Mouse (Mus musculus) hindbrain, postnatal 0 days (tissue): ENCODE results near the gene Itga4. TPM values are rescaled to one million over a fixed set of nuclear protein-coding genes. Genes with fewer than 3 reads are reported as not detected.
A peak's percentile ranks its signal among the peaks of the same experiment; 100 is the strongest.

Source experiments
- ATAC-seq: fragments of 200-750 bp; cut with Nextera tagmentation; 2 replicates; pipeline ENCODE4 v1.8.0; 2017; ENCODE audit warnings: mild to moderate bottlenecking, moderate TSS enrichment, moderate library complexity
- DNase-seq: peaks from one replicate; pipeline ENCODE4 v3.0.0-alpha.2; 2015; ENCODE audit warnings: low spot score
- H3K27ac ChIP-seq: fragments of 300-500 bp; sonication (generic); 2 replicates; pipeline ENCODE4 v1.5.1; 2014; ENCODE audit warnings: mild to moderate bottlenecking
- H3K27me3 ChIP-seq: fragments of 300-500 bp; sonication (generic); 2 replicates; pipeline ENCODE4 v1.6.1; 2014; ENCODE audit warnings: low read length, mixed read lengths; ENCODE audit not compliant: insufficient read depth
- H3K36me3 ChIP-seq: fragments of 300-500 bp; sonication (generic); 2 replicates; pipeline ENCODE4 v1.6.1; 2014; ENCODE audit warnings: low read length, mixed read lengths; ENCODE audit not compliant: insufficient read depth
- H3K4me1 ChIP-seq: fragments of 300-500 bp; sonication (generic); 2 replicates; pipeline ENCODE4 v1.6.1; 2014; ENCODE audit warnings: antibody characterized with exemption, low read length, mixed read lengths; ENCODE audit not compliant: insufficient read depth
- H3K4me2 ChIP-seq: fragments of 300-500 bp; sonication (generic); 2 replicates; pipeline ENCODE4 v1.6.1; 2014; ENCODE audit warnings: low read depth, mild to moderate bottlenecking, low read length, moderate library complexity, mixed read lengths
- H3K4me3 ChIP-seq: fragments of 300-500 bp; sonication (generic); 2 replicates; pipeline ENCODE4 v1.5.1; 2014; ENCODE audit warnings: low read length
- H3K9ac ChIP-seq: fragments of 300-500 bp; sonication (generic); replicated peaks from 2 replicates; pipeline ENCODE4 v1.6.1; 2014; ENCODE audit warnings: mild to moderate bottlenecking, low read length, moderate library complexity, mixed read lengths
- H3K9me3 ChIP-seq: fragments of 300-500 bp; sonication (generic); 2 replicates; pipeline ENCODE4 v1.6.1; 2016; ENCODE audit warnings: low read length, mixed read lengths
- CTCF ChIP-seq: IDR thresholded peaks from 2 replicates; pipeline ENCODE4 v1.5.1; 2016; ENCODE audit warnings: antibody characterized with exemption, control low read depth, low read depth
- WGBS: fragments of 180-500 bp; shearing (Covaris S2); extraction: QIAGEN DNeasy Blood & Tissue Kit; methylation state at CpG from one replicate; pipeline ENCODE4 v1.1.7; 2014; 5-methylcytosine and 5-hydroxymethylcytosine counted together
- polyA plus RNA-seq: library from polyadenylated mRNA; unstranded; fragments of >200 nt; fragmentation: Nextera tagmentation; extraction: Ambion mirVana; gene quantifications from 2 replicates; pipeline ENCODE4 v1.2.1, GENCODE M21; 2015
- total RNA-seq: library from RNA; depleted of rRNA; stranded (reverse); fragments of >200 nt; gene quantifications from 2 replicates; pipeline ENCODE4 v1.2.3, GENCODE M21; 2014

Gene Itga4
- total and polyA plus RNA-seq, 2 experiments from 2014 or later, result 2.0 to 5.0 TPM

GRCm38 (mm10) chr2:79265665-79266064 lies 10.4 kb downstream of the Itga4 start:
- H3K4me1 ChIP-seq, result no peaks in the 10 kb centered on the region
- no peaks in the 10 kb centered on the region for H3K9me3 ChIP-seq
- no peaks in the 10 kb centered on the region for H3K27me3 ChIP-seq
- no peaks in the 10 kb centered on the region for H3K36me3 ChIP-seq
- H3K4me2 ChIP-seq, result no peak overlapping the region
- H3K27ac ChIP-seq, result no peak overlapping the region
- peak; percentile 62 for TF ChIP-seq CTCF
- ATAC-seq (no peak), DNase-seq (peak; percentile 37)
- no peak overlapping the region for H3K4me3 ChIP-seq
- 44% methylated on average over 4 of the region's 4 CpGs for WGBS
- no peak overlapping the region for H3K9ac ChIP-seq

DNA sequence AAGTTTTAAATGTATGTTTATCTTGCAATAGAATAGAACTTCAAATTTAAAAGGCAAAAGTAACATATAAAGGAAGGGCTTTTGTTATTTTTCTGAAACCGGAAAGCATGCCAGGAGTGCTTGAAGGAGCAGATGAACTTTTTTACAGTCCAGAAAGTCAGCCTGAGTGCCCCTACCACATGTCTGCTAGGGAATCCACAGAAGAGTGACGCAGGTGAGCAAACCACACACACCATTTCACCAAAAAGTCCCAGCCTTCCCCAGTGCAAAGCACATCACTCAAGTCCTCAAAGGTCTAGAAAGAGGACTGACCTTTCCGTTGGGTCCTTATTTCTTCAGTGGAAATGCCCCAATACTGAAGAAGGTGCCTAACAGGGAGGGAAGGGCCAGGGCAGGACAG lies 11.3 kb downstream of the Itga4 start:
- no peaks in the 10 kb centered on the region for H3K27me3 ChIP-seq
- no peak overlapping the region for H3K9ac ChIP-seq
- WGBS, result 93% methylated on average over 3 of the region's 3 CpGs
- H3K27ac ChIP-seq, result no peak overlapping the region
- H3K4me1 ChIP-seq, result no peaks in the 10 kb centered on the region
- no peaks in the 10 kb centered on the region for H3K9me3 ChIP-seq
- no peak for ATAC-seq
- no peak overlapping the region for H3K4me2 ChIP-seq
- no peak for TF ChIP-seq CTCF
- DNase-seq, result no peak
- H3K36me3 ChIP-seq, result no peaks in the 10 kb centered on the region
- H3K4me3 ChIP-seq, result no peak overlapping the region

GRCm38 (mm10) chr2:79267181-79267580 lies 12.0 kb downstream of the Itga4 start:
- H3K4me3 ChIP-seq, result no peak overlapping the region
- 84% methylated on average over 3 of the region's 3 CpGs for WGBS
- no peak for ATAC-seq

DNA sequence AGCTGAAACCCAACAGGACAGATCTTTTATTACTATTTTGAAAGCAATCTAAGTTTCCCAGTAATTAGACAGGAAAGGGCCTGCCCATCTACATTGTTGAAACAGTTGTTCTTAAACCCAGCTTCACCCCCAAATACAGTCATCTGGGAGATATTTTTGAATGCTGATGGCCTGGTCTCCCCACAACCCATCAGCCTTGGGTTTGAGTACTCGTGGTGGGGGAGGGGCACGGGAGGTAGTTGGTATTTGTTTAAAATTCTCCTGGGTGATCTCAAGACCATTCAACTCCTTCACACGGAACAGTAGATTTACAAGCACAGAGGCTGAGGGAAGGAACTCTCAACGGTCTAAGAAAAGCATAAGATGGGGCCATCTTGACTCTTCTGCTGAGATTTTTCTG lies 13.6 kb downstream of the Itga4 start:
- Histone ChIP-seq H3K9ac (no peak overlapping the region), H3K9me3 (no peaks in the 10 kb centered on the region), H3K4me3 (no peak overlapping the region), H3K27ac (no peak overlapping the region), H3K36me3 (no peaks in the 10 kb centered on the region), H3K27me3 (no peaks in the 10 kb centered on the region), H3K4me1 (no peaks in the 10 kb centered on the region), H3K4me2 (no peak overlapping the region)
- no peak for TF ChIP-seq CTCF
- 82% methylated on average over 4 of the region's 4 CpGs for WGBS
- DNase-seq (no peak), ATAC-seq (no peak)

More at GRCm38 (mm10) chr2:79267181-79267580, 12.0 kb downstream of the Itga4 start:
- Histone ChIP-seq H3K4me2 (no peak overlapping the region), H3K9me3 (no peaks in the 10 kb centered on the region), H3K36me3 (no peaks in the 10 kb centered on the region), H3K4me1 (no peaks in the 10 kb centered on the region), H3K9ac (no peak overlapping the region), H3K27ac (no peak overlapping the region), H3K27me3 (no peaks in the 10 kb centered on the region)
- TF ChIP-seq CTCF, result no peak
- no peak for DNase-seq

DNA sequence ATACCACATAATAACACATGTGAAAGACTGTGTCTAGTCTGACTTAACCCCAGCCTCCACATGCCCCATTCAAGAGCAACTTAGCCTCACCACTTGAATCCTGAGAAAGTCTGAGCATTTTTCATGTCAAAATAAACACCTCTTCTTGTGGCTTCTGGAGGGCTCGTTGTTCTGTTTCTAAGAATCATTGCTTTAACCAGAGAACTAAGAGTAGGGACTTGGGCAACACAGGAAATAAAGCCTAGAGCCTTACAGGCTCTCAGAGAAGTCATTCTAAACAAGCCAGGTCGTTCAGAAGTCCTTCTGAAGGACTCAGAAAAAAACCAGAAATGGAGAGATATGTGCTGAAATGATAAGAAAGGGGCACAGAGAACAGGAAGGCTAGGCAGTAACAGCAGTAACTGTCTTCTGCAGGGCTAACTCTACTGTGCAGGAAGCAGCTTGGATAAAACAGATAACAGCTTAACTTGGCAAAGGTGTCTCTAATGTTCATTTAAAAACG lies 14.9 kb downstream of the Itga4 start:
- WGBS, result 67% methylated on average over 3 of the region's 3 CpGs
- no peak for TF ChIP-seq CTCF
- Histone ChIP-seq H3K4me3 (no peak overlapping the region), H3K9me3 (no peaks in the 10 kb centered on the region), H3K36me3 (no peaks in the 10 kb centered on the region), H3K4me2 (no peak overlapping the region), H3K4me1 (no peaks in the 10 kb centered on the region), H3K9ac (no peak overlapping the region), H3K27me3 (no peaks in the 10 kb centered on the region), H3K27ac (no peak overlapping the region)
- ATAC-seq (no peak), DNase-seq (no peak)

- no peak for TF ChIP-seq CTCF
- ATAC-seq, result no peak
- H3K4me2 ChIP-seq, result no peak overlapping the region
- no peak overlapping the region for H3K9ac ChIP-seq
- H3K27me3 ChIP-seq, result no peaks in the 10 kb centered on the region
- H3K9me3 ChIP-seq, result no peaks in the 10 kb centered on the region
- DNase-seq, result no peak
- H3K36me3 ChIP-seq, result no peaks in the 10 kb centered on the region
- H3K4me3 ChIP-seq, result no peak overlapping the region
- no peak overlapping the region for H3K27ac ChIP-seq
- WGBS, result 96% methylated on average over 4 of the region's 4 CpGs
- H3K4me1 ChIP-seq, result no peaks in the 10 kb centered on the region
Observed at GRCm38 (mm10) chr2:79271838-79272237, 16.6 kb downstream of the Itga4 start.

DNA sequence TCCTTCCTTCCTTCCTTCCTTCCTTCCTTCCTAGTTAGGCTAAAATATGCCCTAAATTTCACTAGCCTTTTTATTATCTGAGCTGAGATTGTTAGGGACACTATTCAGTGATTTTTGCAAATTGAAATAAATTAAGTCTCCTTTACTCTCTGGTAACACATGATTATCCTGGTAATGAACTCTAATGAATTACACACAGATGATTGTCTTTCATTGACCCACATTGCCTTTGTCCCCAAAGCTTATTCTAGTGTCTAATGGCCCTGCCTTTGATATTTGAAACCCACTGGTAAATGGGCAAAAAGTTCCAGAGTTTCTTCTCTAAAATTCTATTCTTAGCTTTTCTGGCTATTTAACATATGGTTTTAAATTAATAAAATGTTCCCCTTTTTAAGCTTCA lies 23.4 kb downstream of the Itga4 start:
- Histone ChIP-seq H3K9me3 (no peaks in the 10 kb centered on the region), H3K4me3 (no peak overlapping the region), H3K4me1 (no peaks in the 10 kb centered on the region), H3K36me3 (no peaks in the 10 kb centered on the region), H3K4me2 (no peak overlapping the region), H3K27me3 (no peaks in the 10 kb centered on the region), H3K27ac (no peak overlapping the region), H3K9ac (no peak overlapping the region)
- no peak for ATAC-seq
- no peak for TF ChIP-seq CTCF
- DNase-seq, result no peak
